In the genomic region with DNA sequence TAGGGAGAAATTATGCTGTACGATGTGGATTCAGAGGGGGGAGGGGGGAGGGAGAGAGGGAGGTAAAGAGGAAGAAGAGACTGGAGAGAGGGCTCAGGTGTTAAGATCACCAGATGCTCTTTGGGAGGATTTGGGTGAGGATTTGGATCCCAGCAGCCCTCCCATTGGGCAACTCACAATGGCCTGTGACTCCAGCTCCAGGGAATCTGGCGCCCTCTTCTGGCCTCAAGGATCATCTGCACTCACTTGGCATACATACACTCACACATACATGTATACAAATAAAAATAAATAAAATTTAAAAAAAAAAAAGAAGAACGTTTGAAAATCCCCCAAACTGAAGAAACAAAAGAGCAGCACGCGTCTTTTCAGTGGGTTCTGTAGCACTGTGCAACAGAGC, we compare ENCODE assay signal across 26 mouse cellular contexts. TPM values are rescaled to one million over a fixed set of nuclear protein-coding genes. Genes with fewer than 3 reads are reported as not detected.
DNase-seq lines count a peak whose midpoint lies in the region; ATAC-seq and TF ChIP-seq lines count a peak whose summit lies in the region.
"Had no signal": no experiment of that assay in that cellular context is flagged by ENCODE, and none has a peak within 500 bp of the region (broad histone marks: within the 10 kb centered on the region; RNA-seq: fewer than 3 reads in every experiment).

No protein-coding gene starts in this region.

- no peak overlapping the region for H3K4me2 ChIP-seq in intestine, postnatal 0 days (replicated peaks; ENCODE audit: low read depth)
- no peak overlapping the region for H3K4me2 ChIP-seq in intestine, embryonic 15.5 days (replicated peaks)
- no peak overlapping the region for H3K4me2 ChIP-seq in lung, postnatal 0 days (replicated peaks; ENCODE audit: low read depth, low read length)
- H3K4me2 ChIP-seq: heart, embryonic 13.5 days; hindbrain, embryonic 13.5 days; kidney, embryonic 15.5 days; limb, embryonic 15.5 days; lung, embryonic 15.5 days; midbrain, embryonic 13.5 days; stomach, embryonic 15.5 days had no signal

- in situ Hi-C loops in ES-E14 (cut with MboI; ENCODE audit: low sequenced_read_pairs in 2 of 2, unreplicated experiment in 2 of 2), result no loop called here

- no peak for DNase-seq in lung, postnatal 0 days (ENCODE audit: low spot score)
- DNase-seq in lung, postnatal 36 days, result no peak
- DNase-seq in ES-E14 (ENCODE audit: low read depth, low spot score), result peak; percentile 41
- DNase-seq in brain, embryonic 14.5 days (ENCODE audit: low read depth), result no peak
- no peak for DNase-seq in adrenal gland, postnatal 25 days
- no peak for DNase-seq in urinary bladder, postnatal 4 days (ENCODE audit: low spot score in 2 of 2)
- DNase-seq: adrenal gland, adult 2 months; cerebellum, adult 2 months; cerebellum, postnatal 36 days; heart, adult 11 months had no signal

- peak; percentile 23; the same call in 1 of the 2 replicates for TF ChIP-seq CTCF in intestine, postnatal 0 days (IDR thresholded peaks at IDR 0.05; ENCODE audit: low read depth)
- 0 out of 2 replicates have a peak, but pooled peaks have one; percentile 11 for TF ChIP-seq CTCF in lung, postnatal 0 days (IDR thresholded peaks at IDR 0.05)
- TF ChIP-seq CTCF in brain, embryonic 14.5 days (IDR thresholded peaks at IDR 0.05; ENCODE audit: borderline replicate concordance, extremely low read depth, insufficient read depth, insufficient read length), result 0 out of 2 replicates have a peak, but pooled peaks have one; percentile 14

- H3K4me3 ChIP-seq in intestine, postnatal 0 days (ENCODE audit: low read depth, low read length), result no peak overlapping the region
- no peak overlapping the region for H3K4me3 ChIP-seq in intestine, embryonic 15.5 days (replicated peaks)
- H3K4me3 ChIP-seq in lung, postnatal 0 days (ENCODE audit: low read depth, low read length), result no peak overlapping the region
- H3K4me3 ChIP-seq in ES-E14 (ENCODE audit: insufficient read depth in 1 of 2, low read depth in 1 of 2, low read length in 2 of 2, poor library complexity in 1 of 2, severe bottlenecking in 1 of 2), result no peak overlapping the region
- H3K4me3 ChIP-seq: heart, embryonic 13.5 days; hindbrain, embryonic 13.5 days; kidney, embryonic 15.5 days; limb, embryonic 15.5 days; lung, embryonic 15.5 days; midbrain, embryonic 13.5 days; myocyte; stomach, embryonic 15.5 days had no signal

- no peak for TF ChIP-seq POLR2A in brain, embryonic 14.5 days (IDR thresholded peaks at IDR 0.05; ENCODE audit: borderline replicate concordance, extremely low read depth, insufficient read depth, insufficient read length, poor library complexity, severe bottlenecking)

- no peak overlapping the region for H3K27ac ChIP-seq in intestine, postnatal 0 days (ENCODE audit: low read depth, low read length)
- no peak overlapping the region for H3K27ac ChIP-seq in intestine, embryonic 15.5 days
- no peak overlapping the region for H3K27ac ChIP-seq in lung, postnatal 0 days (ENCODE audit: low read length)
- H3K27ac ChIP-seq in ES-E14 (ENCODE audit: insufficient read depth, low read depth, low read length, poor library complexity, severe bottlenecking), result no peak overlapping the region
- H3K27ac ChIP-seq: heart, embryonic 13.5 days; hindbrain, embryonic 13.5 days; kidney, embryonic 15.5 days; limb, embryonic 15.5 days; lung, embryonic 15.5 days; midbrain, embryonic 13.5 days; stomach, embryonic 15.5 days had no signal

- ATAC-seq in intestine, postnatal 0 days, result no peak
- no peak for ATAC-seq in intestine, embryonic 15.5 days
- ATAC-seq in lung, postnatal 0 days, result no peak
- ATAC-seq: inflammation-experienced regulatory T-cells, adult 6 months; midbrain, embryonic 13.5 days had no signal

- WGBS in intestine, postnatal 0 days, result 71% methylated on average over 5 of the region's 5 CpGs
- 85% methylated on average over 5 of the region's 5 CpGs for WGBS in intestine, embryonic 15.5 days
- WGBS in lung, postnatal 0 days, result 70% methylated on average over 5 of the region's 5 CpGs

- H3K4me1 ChIP-seq in intestine, postnatal 0 days (replicated peaks; ENCODE audit: control insufficient read depth, insufficient read depth, low read length), result no peaks in the 10 kb centered on the region
- H3K4me1 ChIP-seq in intestine, embryonic 15.5 days (replicated peaks), result no peaks in the 10 kb centered on the region
- H3K4me1 ChIP-seq in lung, postnatal 0 days (ENCODE audit: insufficient read depth, low read depth, low read length), result no peaks in the 10 kb centered on the region
- H3K4me1 ChIP-seq in ES-E14 (ENCODE audit: control insufficient read depth in 2 of 2, insufficient read depth in 2 of 2, low read length in 2 of 2, poor library complexity in 1 of 2), result peaks cover 3 to 5% of the 10 kb centered on the region in 2 experiments; a peak in 3 of 4 replicates
- H3K4me1 ChIP-seq: heart, embryonic 13.5 days; hindbrain, embryonic 13.5 days; kidney, embryonic 15.5 days; lung, embryonic 15.5 days; midbrain, embryonic 13.5 days; stomach, embryonic 15.5 days had no signal

- H3K9ac ChIP-seq in intestine, postnatal 0 days (ENCODE audit: low read depth, low read length), result no peak overlapping the region
- H3K9ac ChIP-seq in intestine, embryonic 15.5 days, result no peak overlapping the region
- no peak overlapping the region for H3K9ac ChIP-seq in lung, postnatal 0 days (replicated peaks; ENCODE audit: low read depth)
- no peak overlapping the region for H3K9ac ChIP-seq in ES-E14 (ENCODE audit: insufficient read depth, low read depth, low read length, poor library complexity, severe bottlenecking)
- H3K9ac ChIP-seq: heart, embryonic 13.5 days; hindbrain, embryonic 13.5 days; kidney, embryonic 15.5 days; limb, embryonic 15.5 days; lung, embryonic 15.5 days; midbrain, embryonic 13.5 days; stomach, embryonic 15.5 days had no signal

- H3K36me3 ChIP-seq in intestine, postnatal 0 days (ENCODE audit: control insufficient read depth, insufficient read depth), result no peaks in the 10 kb centered on the region
- no peaks in the 10 kb centered on the region for H3K36me3 ChIP-seq in intestine, embryonic 15.5 days
- H3K36me3 ChIP-seq in lung, postnatal 0 days (ENCODE audit: insufficient read depth, low read length), result no peaks in the 10 kb centered on the region
- no peaks in the 10 kb centered on the region for H3K36me3 ChIP-seq in ES-E14 (ENCODE audit: control insufficient read depth, insufficient read depth, low read length, poor library complexity, severe bottlenecking)
- H3K36me3 ChIP-seq: G1E; heart, embryonic 13.5 days; hindbrain, embryonic 13.5 days; kidney, embryonic 15.5 days; limb, embryonic 15.5 days; lung, embryonic 15.5 days; midbrain, embryonic 13.5 days; stomach, embryonic 15.5 days had no signal

- no peaks in the 10 kb centered on the region for H3K27me3 ChIP-seq in intestine, postnatal 0 days (replicated peaks; ENCODE audit: control insufficient read depth, insufficient read depth, low read length)
- H3K27me3 ChIP-seq in intestine, embryonic 15.5 days (replicated peaks), result no peaks in the 10 kb centered on the region
- H3K27me3 ChIP-seq in lung, postnatal 0 days (replicated peaks; ENCODE audit: insufficient read depth, low read length), result no peaks in the 10 kb centered on the region
- H3K27me3 ChIP-seq: heart, embryonic 13.5 days; hindbrain, embryonic 13.5 days; kidney, embryonic 15.5 days; limb, embryonic 15.5 days; lung, embryonic 15.5 days; midbrain, embryonic 13.5 days; stomach, embryonic 15.5 days had no signal

- no peaks in the 10 kb centered on the region for H3K9me3 ChIP-seq in intestine, postnatal 0 days (ENCODE audit: control insufficient read depth)
- H3K9me3 ChIP-seq in intestine, embryonic 15.5 days, result no peaks in the 10 kb centered on the region
- no peaks in the 10 kb centered on the region for H3K9me3 ChIP-seq in lung, postnatal 0 days (ENCODE audit: low read length)
- no peaks in the 10 kb centered on the region for H3K9me3 ChIP-seq in ES-E14 (ENCODE audit: control insufficient read depth, insufficient read depth, low read depth, low read length)
- H3K9me3 ChIP-seq: G1E; heart, embryonic 13.5 days; hindbrain, embryonic 13.5 days; kidney, embryonic 15.5 days; limb, embryonic 15.5 days; lung, embryonic 15.5 days; midbrain, embryonic 13.5 days; stomach, embryonic 15.5 days had no signal

- no peak for TF ChIP-seq EP300 in lung, postnatal 0 days (IDR thresholded peaks at IDR 0.05)

TF ChIP-seq in ES-E14, 5 proteins besides CTCF, POLR2A, EP300 and RAD21:
- no peak for TF ChIP-seq CHD2 (IDR thresholded peaks at IDR 0.05; ENCODE audit: low read depth, low read length)
- TF ChIP-seq MAFK (IDR thresholded peaks at IDR 0.05; ENCODE audit: insufficient read depth, low read depth, low read length), result no peak
- TF ChIP-seq HCFC1 (IDR thresholded peaks at IDR 0.05; ENCODE audit: borderline replicate concordance, insufficient read depth, low read length), result no peak
- no peak for TF ChIP-seq ZC3H11A (IDR thresholded peaks at IDR 0.05; ENCODE audit: borderline replicate concordance, low read depth, low read length)
- no peak for TF ChIP-seq ZNF384 (IDR thresholded peaks at IDR 0.05; ENCODE audit: low read depth, low read length)

RNA-seq across cellular contexts. Expression of a gene that starts 16.4 kb away (rescaled TPM):
- polyA plus RNA-seq in intestine, postnatal 0 days (2015; fragmentation: Nextera tagmentation; extraction: Ambion mirVana), result 6.7 and 7.2 TPM in 2 replicates
- polyA plus RNA-seq in intestine, embryonic 15.5 days (2015; fragmentation: Nextera tagmentation; extraction: Ambion mirVana), result 10.5 and 11.5 TPM in 2 replicates
- 8.3 and 9.8 TPM in 2 replicates for polyA plus RNA-seq in lung, postnatal 0 days (2015; fragmentation: Nextera tagmentation; extraction: Ambion mirVana)
- total RNA-seq in ES-E14 (2012; rRNA removed), result 40.2 and 52.4 TPM in 2 replicates
- 43.8 and 51.8 TPM in 2 replicates for polyA plus RNA-seq in brain, embryonic 14.5 days (2012; rRNA removed)
- 59.6 and 88.3 TPM in 2 replicates for total RNA-seq in adrenal gland, postnatal 25 days (2021)

RNA-seq across cellular contexts. Expression of a gene that starts 27.6 kb away (rescaled TPM):
- polyA plus RNA-seq in intestine, postnatal 0 days (2015; fragmentation: Nextera tagmentation; extraction: Ambion mirVana), result 0.14 and 0.20 TPM in 2 replicates
- polyA plus RNA-seq in intestine, embryonic 15.5 days (2015; fragmentation: Nextera tagmentation; extraction: Ambion mirVana), result 0.18 and 0.21 TPM in 2 replicates
- 13.1 and 18.1 TPM in 2 replicates for polyA plus RNA-seq in lung, postnatal 0 days (2015; fragmentation: Nextera tagmentation; extraction: Ambion mirVana)
- total RNA-seq in ES-E14 (2012; rRNA removed), result 1.1 and 1.4 TPM in 2 replicates
- polyA plus RNA-seq in brain, embryonic 14.5 days (2012; rRNA removed), result 0.82 and 1.4 TPM in 2 replicates
- total RNA-seq in adrenal gland, postnatal 25 days (2021), result 1.4 TPM in 1 of 2 replicates, not detected in the other
- total RNA-seq: G1E; gastrocnemius, adult 8-10 months; heart, postnatal 25 days had no signal
- polyA plus RNA-seq: adrenal gland, adult 2 months; forebrain, embryonic 11.5 days; G1E; inflammation-experienced regulatory T-cells, adult 6 months; large intestine, adult 2 months; myocyte had no signal
